In genomic region chr1:58391421-58392267, GRCm38 (mm10) we compare ENCODE assay signal across 8 mouse cellular contexts. TPM values are rescaled to one million over a fixed set of nuclear protein-coding genes. Genes with fewer than 3 reads are reported as not detected.
DNase-seq lines count a peak whose midpoint lies in the region; ATAC-seq and TF ChIP-seq lines count a peak whose summit lies in the region.

No protein-coding gene starts in this region.

- no peaks in the 10 kb centered on the region for H3K27me3 ChIP-seq in cerebellum, adult 2 months (ENCODE audit: control insufficient read depth, insufficient read depth, low read length)
- no peaks in the 10 kb centered on the region for H3K27me3 ChIP-seq in forebrain, embryonic 12.5 days
- H3K27me3 ChIP-seq in liver, embryonic 11.5 days (replicated peaks; ENCODE audit: control insufficient read depth, insufficient read depth, low read length), result no peaks in the 10 kb centered on the region

- peak overlapping the region; percentile 65 for H3K4me2 ChIP-seq in forebrain, embryonic 12.5 days
- peak overlapping the region; percentile 79 for H3K4me2 ChIP-seq in liver, embryonic 11.5 days

- peaks cover 19% of the 10 kb centered on the region for H3K36me3 ChIP-seq in forebrain, embryonic 12.5 days (replicated peaks)
- peaks cover 17% of the 10 kb centered on the region for H3K36me3 ChIP-seq in liver, embryonic 11.5 days (ENCODE audit: control insufficient read depth, insufficient read depth, low read length)

- no peak for TF ChIP-seq POLR2A in cerebellum, adult 2 months (IDR thresholded peaks at IDR 0.05; ENCODE audit: borderline replicate concordance, insufficient read depth, low read length)

- no peak for ATAC-seq in cerebellum, adult (ENCODE audit: insufficient number of reproducible peaks, low FRiP score, low TSS enrichment)
- ATAC-seq in forebrain, embryonic 12.5 days (ENCODE audit: low FRiP score), result no peak
- ATAC-seq in liver, embryonic 11.5 days (replicated peaks; ENCODE audit: low FRiP score), result no peak

- no peaks in the 10 kb centered on the region; the same call in 1 of the 2 replicates for H3K4me1 ChIP-seq in cerebellum, adult 2 months (ENCODE audit: control insufficient read depth, insufficient read depth, low read length)
- peaks cover 22% of the 10 kb centered on the region for H3K4me1 ChIP-seq in forebrain, embryonic 12.5 days
- H3K4me1 ChIP-seq in liver, embryonic 11.5 days (replicated peaks; ENCODE audit: control insufficient read depth, insufficient read depth, low read length), result peaks cover 7% of the 10 kb centered on the region; the same call in 1 of the 2 replicates

- H3K9me3 ChIP-seq in forebrain, embryonic 12.5 days, result no peaks in the 10 kb centered on the region
- H3K9me3 ChIP-seq in liver, embryonic 11.5 days (ENCODE audit: control insufficient read depth, low read length), result no peaks in the 10 kb centered on the region

- DNase-seq in cerebellum, adult 2 months, result peak in 1 of 2 experiments; percentile 17
- DNase-seq in 416B (ENCODE audit: low read depth), result peak; percentile 42
- no peak for DNase-seq in liver, embryonic 11.5 days (ENCODE audit: low spot score)
- DNase-seq in frontal cortex, adult 2 months (ENCODE audit: extremely low spot score in 1 of 2, low spot score in 1 of 2), result no peak
- DNase-seq in urinary bladder, postnatal 4 days (ENCODE audit: low spot score in 2 of 2), result no peak
- no peak for DNase-seq in urinary bladder, adult 18-20 months (ENCODE audit: low spot score in 2 of 2)

- peak overlapping the region; percentile 100 for H3K27ac ChIP-seq in cerebellum, adult 2 months (ENCODE audit: insufficient read depth, low read length)
- H3K27ac ChIP-seq in forebrain, embryonic 12.5 days, result peak overlapping the region; percentile 98; the same call in 1 of the 2 replicates
- peak overlapping the region; percentile 98 for H3K27ac ChIP-seq in liver, embryonic 11.5 days (ENCODE audit: low read depth, low read length)

- peak overlapping the region; percentile 94 for H3K4me3 ChIP-seq in cerebellum, adult 2 months (replicated peaks; ENCODE audit: insufficient read depth, low read depth, low read length)
- peak overlapping the region; percentile 99 for H3K4me3 ChIP-seq in forebrain, embryonic 12.5 days (replicated peaks)
- peak overlapping the region; percentile 96 for H3K4me3 ChIP-seq in liver, embryonic 11.5 days (ENCODE audit: low read depth, low read length)

- no peak for TF ChIP-seq CTCF in cerebellum, adult 2 months (IDR thresholded peaks at IDR 0.05; ENCODE audit: borderline replicate concordance, insufficient read depth, low read depth, low read length)

- H3K9ac ChIP-seq in forebrain, embryonic 12.5 days, result peak overlapping the region; percentile 99
- peak overlapping the region; percentile 96 for H3K9ac ChIP-seq in liver, embryonic 11.5 days (ENCODE audit: low read depth, low read length)

- WGBS in cerebellum, adult 2 months, result 30% methylated on average over 19 of the region's 19 CpGs
- WGBS in forebrain, embryonic 12.5 days, result 42% methylated on average over 19 of the region's 19 CpGs
- WGBS in liver, embryonic 11.5 days, result 45% methylated on average over 19 of the region's 19 CpGs

RNA-seq across cellular contexts. Expression of gene Bzw1, which starts 1.1 kb away (rescaled TPM):
- 72.1 and 72.3 TPM in 2 replicates for polyA plus RNA-seq in cerebellum, adult 2 months (2012; rRNA removed)
- polyA plus RNA-seq in forebrain, embryonic 12.5 days (2016; fragmentation: Nextera tagmentation; extraction: Ambion mirVana), result 509 and 526 TPM in 2 replicates
- 344 and 399 TPM in 2 replicates for polyA plus RNA-seq in liver, embryonic 11.5 days (2014; fragmentation: Nextera tagmentation; extraction: Ambion mirVana)
- 84.7 and 86.0 TPM in 2 replicates for polyA plus RNA-seq in frontal cortex, adult 2 months (2012; rRNA removed)

RNA-seq across cellular contexts. Expression of gene Clk1, which starts 32.2 kb away (rescaled TPM):
- 252 TPM in 2 replicates for polyA plus RNA-seq in cerebellum, adult 2 months (2012; rRNA removed)
- polyA plus RNA-seq in forebrain, embryonic 12.5 days (2016; fragmentation: Nextera tagmentation; extraction: Ambion mirVana), result 149 and 159 TPM in 2 replicates
- polyA plus RNA-seq in liver, embryonic 11.5 days (2014; fragmentation: Nextera tagmentation; extraction: Ambion mirVana), result 124 and 129 TPM in 2 replicates
- polyA plus RNA-seq in frontal cortex, adult 2 months (2012; rRNA removed), result 314 and 321 TPM in 2 replicates

RNA-seq across cellular contexts. Expression of gene Nif3l1, which starts 53.3 kb away (rescaled TPM):
- polyA plus RNA-seq in cerebellum, adult 2 months (2012; rRNA removed), result 29.1 and 32.4 TPM in 2 replicates
- polyA plus RNA-seq in forebrain, embryonic 12.5 days (2016; fragmentation: Nextera tagmentation; extraction: Ambion mirVana), result 57.9 and 65.0 TPM in 2 replicates
- polyA plus RNA-seq in liver, embryonic 11.5 days (2014; fragmentation: Nextera tagmentation; extraction: Ambion mirVana), result 44.0 and 45.0 TPM in 2 replicates
- polyA plus RNA-seq in frontal cortex, adult 2 months (2012; rRNA removed), result 19.3 and 25.4 TPM in 2 replicates

RNA-seq across cellular contexts. Expression of gene Ppil3, which starts 53.6 kb away (rescaled TPM):
- polyA plus RNA-seq in cerebellum, adult 2 months (2012; rRNA removed), result 30.0 and 31.0 TPM in 2 replicates
- 47.5 and 49.4 TPM in 2 replicates for polyA plus RNA-seq in forebrain, embryonic 12.5 days (2016; fragmentation: Nextera tagmentation; extraction: Ambion mirVana)
- 58.6 and 62.8 TPM in 2 replicates for polyA plus RNA-seq in liver, embryonic 11.5 days (2014; fragmentation: Nextera tagmentation; extraction: Ambion mirVana)
- 28.7 and 30.7 TPM in 2 replicates for polyA plus RNA-seq in frontal cortex, adult 2 months (2012; rRNA removed)
